Mouse (Mus musculus) layer of hippocampus, adult 6 months (tissue): ENCODE data around the gene Rbp1. TPM values are rescaled to one million over a fixed set of nuclear protein-coding genes. Genes with fewer than 3 reads are reported as not detected.

Source experiments
- long read RNA-seq, 2 experiments: library from polyadenylated mRNA; unstranded; transcript quantifications; one replicate each; pipeline ENCODE4 v2.0.0; 2019 to 2020
- polyA plus RNA-seq: library from polyadenylated mRNA; unstranded; fragments of <200 nt; fragmentation: Nextera tagmentation; gene quantifications from 2 replicates; pipeline ENCODE4 v1.2.3, GENCODE M21; 2021

Rbp1 gene
- polyA plus RNA-seq, result 16.0 and 35.9 TPM in 2 replicates
- long read RNA-seq, experiment 1, transcript Rbp1-201 (4 exons, 2,652 nt), result major isoform, 45 of 49 reads
- long read RNA-seq, experiment 1, partial matches to known transcripts, result 3 of 49 reads
- long read RNA-seq, experiment 1, other reads (novel, unspliced or antisense), result 1 of 49 reads
- long read RNA-seq, experiment 2, partial matches to known transcripts, result 1 of 3 reads
- long read RNA-seq, experiment 2, other reads (novel, unspliced or antisense), result 0 of 3 reads

GRCm38 (mm10) chr9:98422656-98423055 lies at the start of gene Rbp1:
Gene Rbp1 (plus strand): TSS chr9:98422961.

GRCm38 (mm10) chr9:98485815-98486214 lies 63.1 kb downstream of the Rbp1 start, which contains the start of gene Rbp2:
Gene Rbp2 (plus strand): TSS chr9:98486115.

Other genes starting within 250 kb of the Rbp1 start
- 2.2 and 2.8 TPM in 2 replicates for gene Nmnat3, start 135.5 kb upstream of the Rbp1 start, polyA plus RNA-seq
- 0.69 and 1.3 TPM in 2 replicates for gene Rbp2, start 63.2 kb downstream of the Rbp1 start, polyA plus RNA-seq
- 49.3 and 58.7 TPM in 2 replicates for gene Copb2, start 140.8 kb downstream of the Rbp1 start, polyA plus RNA-seq
- 38.0 and 43.4 TPM in 2 replicates for gene Mrps22, start 178.7 kb downstream of the Rbp1 start, polyA plus RNA-seq